Mouse (Mus musculus): ENCODE measurements around the gene Mrpl14. TPM values are rescaled to one million over a fixed set of nuclear protein-coding genes. Genes with fewer than 3 reads are reported as not detected.

Gene Mrpl14
- polyA plus RNA-seq, 1 experiment from 2014 or later, result 152 TPM

GRCm38 (mm10) chr17:45702254-45702653 is 16.1 kb downstream of the Mrpl14 start:
- no peaks in the 10 kb centered on the region for H3K27me3 ChIP-seq
- H3K4me3 ChIP-seq, result no peak overlapping the region
- WGBS, result 60% methylated on average over 4 of the region's 4 CpGs
- H3K27ac ChIP-seq, result no peak overlapping the region
- H3K9ac ChIP-seq, result no peak overlapping the region
- H3K4me2 ChIP-seq, result no peak overlapping the region
- H3K9me3 ChIP-seq, result no peaks in the 10 kb centered on the region
- peaks cover 22% of the 10 kb centered on the region for H3K36me3 ChIP-seq
- H3K4me1 ChIP-seq, result peaks cover 17% of the 10 kb centered on the region; the same call in 1 of the 2 replicates
- no peak for ATAC-seq (ENCODE audit: insufficient number of reproducible peaks, insufficient read depth, low FRiP score, low TSS enrichment, low read depth)

DNA sequence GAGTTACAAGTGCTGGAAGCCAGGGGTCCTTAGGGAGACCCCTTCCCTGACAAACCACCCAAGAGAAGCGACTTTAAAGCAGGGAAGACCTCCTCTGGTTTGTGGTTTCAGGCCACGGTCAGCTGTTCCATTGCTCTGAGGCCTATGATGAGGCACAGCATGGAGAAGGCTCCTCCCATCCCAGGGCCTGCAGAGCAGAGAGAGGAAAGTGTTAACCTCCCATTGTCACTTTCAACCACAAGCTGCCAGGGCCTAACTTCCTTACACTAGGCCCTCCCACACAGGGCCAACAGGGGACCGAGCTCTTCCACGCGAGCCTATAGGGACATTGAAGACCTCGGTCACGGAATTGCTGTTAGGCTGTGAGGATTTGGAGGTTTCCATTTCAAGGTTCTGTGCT is 17.1 kb downstream of the Mrpl14 start:
- Histone ChIP-seq H3K4me1 (peaks cover 17% of the 10 kb centered on the region; the same call in 1 of the 2 replicates), H3K9me3 (no peaks in the 10 kb centered on the region), H3K36me3 (peaks cover 15% of the 10 kb centered on the region), H3K27me3 (no peaks in the 10 kb centered on the region), H3K9ac (no peak overlapping the region), H3K4me3 (no peak overlapping the region), H3K4me2 (no peak overlapping the region), H3K27ac (0 out of 2 replicates have a peak overlapping the region, but pooled peaks have one; percentile 14)
- WGBS, result 53% methylated on average over 7 of the region's 7 CpGs
- ATAC-seq (ENCODE audit: insufficient number of reproducible peaks, insufficient read depth, low FRiP score, low TSS enrichment, low read depth), result no peak

DNA sequence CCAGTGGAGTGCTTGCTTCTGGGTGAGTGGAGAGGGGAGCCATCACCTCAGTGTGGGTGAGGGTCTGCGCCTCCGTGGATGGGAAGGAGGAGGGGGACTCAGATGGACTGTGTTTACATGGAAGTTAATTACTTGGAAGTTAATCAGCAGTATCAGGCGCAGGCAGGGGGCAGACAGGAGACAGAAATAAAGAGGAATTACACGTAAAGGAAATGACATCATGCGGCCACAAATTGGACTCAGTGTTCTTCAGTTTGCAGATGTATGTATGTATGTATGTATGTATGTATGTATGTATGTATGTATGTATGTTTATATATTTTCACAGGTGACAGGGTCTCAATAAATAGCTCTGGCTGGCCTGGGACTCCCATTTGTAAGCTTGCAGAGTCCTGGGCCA is 20.7 kb downstream of the Mrpl14 start:
- Histone ChIP-seq H3K9me3 (no peaks in the 10 kb centered on the region), H3K27me3 (no peaks in the 10 kb centered on the region), H3K4me3 (no peak overlapping the region), H3K27ac (no peak overlapping the region), H3K4me1 (no peaks in the 10 kb centered on the region), H3K36me3 (no peaks in the 10 kb centered on the region), H3K4me2 (no peak overlapping the region), H3K9ac (no peak overlapping the region)
- no peak for ATAC-seq (ENCODE audit: insufficient number of reproducible peaks, insufficient read depth, low FRiP score, low TSS enrichment, low read depth)
- WGBS, result 66% methylated on average over 5 of the region's 5 CpGs

DNA sequence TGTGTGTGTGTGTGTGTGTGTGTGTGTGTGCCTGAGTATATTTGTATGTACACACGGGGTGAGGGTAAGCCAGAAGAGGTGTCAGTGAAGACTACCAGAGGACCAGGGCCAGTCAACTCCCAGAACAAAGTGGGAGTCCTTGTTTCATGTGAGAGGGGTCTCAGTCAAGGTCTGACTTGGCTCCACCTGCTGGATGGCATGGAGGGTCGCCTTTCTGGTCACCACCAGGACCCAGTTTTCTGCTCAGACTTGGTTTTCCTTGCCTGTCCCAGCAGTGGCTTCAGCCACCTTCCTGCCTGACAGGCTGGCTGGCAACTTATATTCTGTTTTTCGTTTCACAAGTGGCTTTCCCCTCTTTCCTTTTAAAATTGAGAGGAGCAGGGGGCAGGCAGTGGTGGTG is 21.3 kb downstream of the Mrpl14 start:
- Histone ChIP-seq H3K36me3 (no peaks in the 10 kb centered on the region), H3K27ac (no peak overlapping the region), H3K4me2 (no peak overlapping the region), H3K27me3 (no peaks in the 10 kb centered on the region), H3K9me3 (no peaks in the 10 kb centered on the region), H3K9ac (no peak overlapping the region), H3K4me3 (no peak overlapping the region), H3K4me1 (no peaks in the 10 kb centered on the region)
- no peak for ATAC-seq (ENCODE audit: insufficient number of reproducible peaks, insufficient read depth, low FRiP score, low TSS enrichment, low read depth)
- 24% methylated on average over 3 of the region's 3 CpGs for WGBS

DNA sequence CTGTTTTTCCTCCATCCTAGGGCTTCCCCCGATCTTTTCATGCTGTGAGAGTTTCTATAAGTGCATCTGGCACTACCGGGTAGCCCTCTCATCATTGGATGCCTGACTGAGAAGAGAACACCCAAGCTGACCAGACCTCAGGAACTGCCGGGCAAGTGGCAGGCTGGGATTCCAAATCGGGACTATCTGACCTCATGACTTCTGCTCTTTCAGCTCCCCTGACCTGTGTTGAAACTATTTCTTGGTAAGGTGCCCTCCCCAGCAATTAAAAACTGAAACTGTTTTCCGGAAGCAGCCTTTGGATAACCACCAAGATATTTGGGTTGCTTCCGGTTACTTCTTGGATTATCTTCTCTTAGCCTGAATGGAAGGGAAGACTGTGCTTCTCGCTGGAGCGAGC is 22.1 kb downstream of the Mrpl14 start:
- no peak overlapping the region for H3K9ac ChIP-seq
- no peaks in the 10 kb centered on the region for H3K4me1 ChIP-seq
- no peak for ATAC-seq (ENCODE audit: insufficient number of reproducible peaks, insufficient read depth, low FRiP score, low TSS enrichment, low read depth)
- no peaks in the 10 kb centered on the region for H3K36me3 ChIP-seq
- no peak overlapping the region for H3K4me2 ChIP-seq
- no peaks in the 10 kb centered on the region for H3K9me3 ChIP-seq
- no peak overlapping the region for H3K4me3 ChIP-seq
- no peak overlapping the region for H3K27ac ChIP-seq
- no peaks in the 10 kb centered on the region for H3K27me3 ChIP-seq
- WGBS, result 82% methylated on average over 8 of the region's 8 CpGs

DNA sequence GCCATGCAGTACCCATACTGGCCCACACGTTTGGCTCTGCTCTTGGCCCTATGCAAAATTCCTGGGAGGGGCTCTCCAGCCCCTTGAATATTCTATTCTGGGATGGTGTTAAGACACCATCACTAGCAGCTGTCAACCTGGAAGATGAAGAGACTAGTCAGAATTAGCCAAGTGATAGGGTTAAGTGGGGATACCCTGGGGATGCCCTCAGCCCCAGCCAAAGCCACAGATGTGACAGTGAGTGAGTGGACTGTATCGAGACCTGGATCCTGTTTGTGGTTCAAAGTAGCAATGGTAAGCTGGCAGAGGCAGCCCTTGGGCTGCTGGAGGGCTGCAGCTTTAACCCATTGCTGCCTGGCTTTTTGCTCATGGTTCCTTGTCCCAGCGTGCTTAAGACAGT is 23.7 kb downstream of the Mrpl14 start:
- no peak for ATAC-seq (ENCODE audit: insufficient number of reproducible peaks, insufficient read depth, low FRiP score, low TSS enrichment, low read depth)
- Histone ChIP-seq H3K4me2 (no peak overlapping the region), H3K27ac (no peak overlapping the region), H3K36me3 (no peaks in the 10 kb centered on the region), H3K9ac (no peak overlapping the region), H3K4me3 (no peak overlapping the region), H3K9me3 (no peaks in the 10 kb centered on the region), H3K27me3 (no peaks in the 10 kb centered on the region), H3K4me1 (no peaks in the 10 kb centered on the region)
- WGBS, result 38% methylated on average over 3 of the region's 3 CpGs

GRCm38 (mm10) chr17:45710407-45710806 is 24.3 kb downstream of the Mrpl14 start:
- Histone ChIP-seq H3K9me3 (no peaks in the 10 kb centered on the region), H3K27ac (no peak overlapping the region), H3K4me3 (no peak overlapping the region), H3K36me3 (no peaks in the 10 kb centered on the region), H3K4me1 (no peaks in the 10 kb centered on the region), H3K27me3 (no peaks in the 10 kb centered on the region), H3K9ac (no peak overlapping the region), H3K4me2 (no peak overlapping the region)
- WGBS, result 72% methylated on average over 8 of the region's 8 CpGs
- no peak for ATAC-seq (ENCODE audit: insufficient number of reproducible peaks, insufficient read depth, low FRiP score, low TSS enrichment, low read depth)

DNA sequence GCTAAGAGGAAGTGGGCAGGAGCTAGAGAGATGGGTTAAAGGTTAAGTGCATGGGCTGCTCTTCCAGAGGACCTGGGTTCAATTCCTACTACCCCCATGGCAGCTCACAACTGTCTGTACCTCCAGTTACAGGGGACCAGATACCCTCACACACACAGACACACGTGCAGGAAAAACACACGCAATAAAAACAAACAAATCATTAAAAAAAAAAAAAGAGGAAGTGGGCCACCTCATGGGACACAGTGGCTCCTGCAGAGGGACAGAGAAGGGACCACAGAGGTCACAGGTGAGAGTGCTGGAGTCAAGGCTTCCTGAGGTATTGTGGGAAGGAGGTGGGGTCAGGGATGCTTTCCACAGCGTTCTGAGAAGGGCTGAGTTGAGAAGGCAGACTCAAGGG is 25.4 kb downstream of the Mrpl14 start:
- Histone ChIP-seq H3K36me3 (no peaks in the 10 kb centered on the region), H3K4me3 (no peak overlapping the region), H3K27ac (no peak overlapping the region), H3K9ac (no peak overlapping the region), H3K9me3 (no peaks in the 10 kb centered on the region), H3K4me2 (no peak overlapping the region), H3K4me1 (no peaks in the 10 kb centered on the region), H3K27me3 (no peaks in the 10 kb centered on the region)
- no peak for ATAC-seq (ENCODE audit: insufficient number of reproducible peaks, insufficient read depth, low FRiP score, low TSS enrichment, low read depth)
- WGBS, result 49% methylated on average over 3 of the region's 3 CpGs

DNA sequence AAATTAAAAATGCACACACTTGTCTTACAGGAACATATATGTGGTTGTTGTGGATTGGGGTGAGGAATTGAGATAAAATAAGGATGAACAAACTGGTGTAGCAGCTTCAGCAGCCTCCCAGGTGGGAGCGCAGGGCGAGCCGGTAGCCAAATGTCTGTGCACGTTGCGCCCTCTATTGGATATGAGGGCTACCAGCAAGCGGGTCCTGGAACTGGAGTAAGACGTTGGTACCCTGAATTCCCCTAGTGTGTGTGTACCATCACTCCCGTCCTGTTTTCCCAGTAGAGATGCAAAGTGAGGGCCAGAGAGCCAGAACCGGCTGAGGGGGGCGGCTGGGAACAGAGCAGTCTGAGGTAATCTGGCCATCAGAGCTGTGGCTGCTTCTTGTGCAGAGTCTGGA is 32.2 kb downstream of the Mrpl14 start:
- Histone ChIP-seq H3K9me3 (no peaks in the 10 kb centered on the region), H3K36me3 (no peaks in the 10 kb centered on the region), H3K9ac (no peak overlapping the region), H3K27me3 (no peaks in the 10 kb centered on the region), H3K4me2 (no peak overlapping the region), H3K4me1 (peaks cover 6% of the 10 kb centered on the region), H3K27ac (no peak overlapping the region), H3K4me3 (no peak overlapping the region)
- WGBS, result 11% methylated on average over 10 of the region's 10 CpGs
- no peak for ATAC-seq (ENCODE audit: insufficient number of reproducible peaks, insufficient read depth, low FRiP score, low TSS enrichment, low read depth)

- Histone ChIP-seq H3K9ac (peak overlapping the region; percentile 76), H3K4me1 (peaks cover 9% of the 10 kb centered on the region), H3K9me3 (no peaks in the 10 kb centered on the region), H3K27ac (peak overlapping the region; percentile 89), H3K36me3 (no peaks in the 10 kb centered on the region), H3K27me3 (no peaks in the 10 kb centered on the region), H3K4me2 (peak overlapping the region; percentile 68), H3K4me3 (peak overlapping the region; percentile 50)
- ATAC-seq (ENCODE audit: insufficient number of reproducible peaks, insufficient read depth, low FRiP score, low TSS enrichment, low read depth), result no peak
- 4% methylated on average over 25 of the region's 25 CpGs for WGBS
These were observed 37.8 kb downstream of the Mrpl14 start for GRCm38 (mm10) chr17:45723732-45724573.

DNA sequence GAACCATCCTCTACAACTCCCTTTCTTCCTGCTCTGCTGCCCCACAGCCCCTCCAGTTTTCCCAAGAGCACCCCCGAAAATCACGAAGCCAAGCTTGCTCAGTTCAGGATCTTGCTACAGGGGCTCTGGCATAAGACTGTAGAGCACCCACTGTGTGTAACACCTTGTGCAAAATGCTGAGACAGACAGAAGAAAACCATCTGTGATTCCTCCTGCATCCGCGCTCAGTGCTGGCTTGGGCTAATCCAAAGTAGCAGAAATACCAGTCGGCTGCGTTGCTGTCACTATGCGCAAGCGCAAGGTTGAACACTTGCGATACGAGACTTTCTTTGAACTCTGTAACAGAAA is 38.4 kb downstream of the Mrpl14 start:
- no peak overlapping the region for H3K27ac ChIP-seq

GRCm38 (mm10) chr17:45726249-45726648 is 40.1 kb downstream of the Mrpl14 start:
- Histone ChIP-seq H3K36me3 (no peaks in the 10 kb centered on the region), H3K27ac (no peak overlapping the region), H3K4me3 (no peak overlapping the region), H3K4me2 (no peak overlapping the region), H3K9ac (no peak overlapping the region), H3K9me3 (no peaks in the 10 kb centered on the region), H3K4me1 (peaks cover 12% of the 10 kb centered on the region), H3K27me3 (no peaks in the 10 kb centered on the region)
- 47% methylated on average over 7 of the region's 7 CpGs for WGBS
- ATAC-seq (ENCODE audit: insufficient number of reproducible peaks, insufficient read depth, low FRiP score, low TSS enrichment, low read depth), result no peak

More for the DNA sequence above, 38.4 kb downstream of the Mrpl14 start:
- Histone ChIP-seq H3K4me3 (peak overlapping the region; percentile 50; the same call in 1 of the 2 replicates), H3K9me3 (no peaks in the 10 kb centered on the region), H3K4me2 (no peak overlapping the region), H3K9ac (no peak overlapping the region; the same call in 1 of the 2 replicates), H3K36me3 (no peaks in the 10 kb centered on the region), H3K4me1 (peaks cover 9% of the 10 kb centered on the region), H3K27me3 (no peaks in the 10 kb centered on the region)
- WGBS, result 84% methylated on average over 10 of the region's 10 CpGs
- ATAC-seq (ENCODE audit: insufficient number of reproducible peaks, insufficient read depth, low FRiP score, low TSS enrichment, low read depth), result no peak
